Mouse (Mus musculus) limb, embryonic 14.5 days (tissue): ENCODE measurements around the gene Sept7. TPM values are rescaled to one million over a fixed set of nuclear protein-coding genes. Genes with fewer than 3 reads are reported as not detected.

ENCODE experiments used
- ATAC-seq: fragments of 200-750 bp; cut with Nextera tagmentation; 2 replicates; pipeline ENCODE4 v1.8.0; 2017; ENCODE audit warnings: low read depth, moderate number of reproducible peaks, moderate TSS enrichment; ENCODE audit not compliant: low FRiP score
- DNase-seq: peaks from one replicate; pipeline ENCODE4 v3.0.0-alpha.2; 2015; ENCODE audit warnings: low spot score
- H3K27ac ChIP-seq: fragments of 300-500 bp; sonication (generic); replicated peaks from 2 replicates; pipeline ENCODE4 v1.5.1; 2014; ENCODE audit warnings: low read depth, mild to moderate bottlenecking, low read length, moderate library complexity, mixed read lengths
- H3K27me3 ChIP-seq: fragments of 300-500 bp; sonication (generic); 2 replicates; pipeline ENCODE4 v1.6.1; 2014; ENCODE audit warnings: low read length, mixed read lengths; ENCODE audit not compliant: control insufficient read depth, insufficient read depth
- H3K36me3 ChIP-seq: fragments of 300-500 bp; sonication (generic); 2 replicates; pipeline ENCODE4 v1.6.1; 2014; ENCODE audit warnings: mild to moderate bottlenecking, low read length, moderate library complexity, mixed read lengths; ENCODE audit not compliant: control insufficient read depth, insufficient read depth
- H3K4me1 ChIP-seq: fragments of 300-500 bp; sonication (generic); 2 replicates; pipeline ENCODE4 v1.6.1; 2014; ENCODE audit warnings: antibody characterized with exemption, low read length, mixed read lengths; ENCODE audit not compliant: control insufficient read depth, insufficient read depth
- H3K4me2 ChIP-seq: fragments of 300-500 bp; sonication (generic); replicated peaks from 2 replicates; pipeline ENCODE4 v1.6.1; 2014; ENCODE audit warnings: low read depth, mild to moderate bottlenecking, low read length, moderate library complexity; ENCODE audit not compliant: severe bottlenecking
- H3K4me3 ChIP-seq: fragments of 300-500 bp; sonication (generic); replicated peaks from 2 replicates; pipeline ENCODE4 v1.5.1; 2014; ENCODE audit warnings: low read length
- H3K9ac ChIP-seq: fragments of 300-500 bp; sonication (generic); 2 replicates; pipeline ENCODE4 v1.6.1; 2014; ENCODE audit warnings: mild to moderate bottlenecking, low read depth, low read length, moderate library complexity; ENCODE audit not compliant: severe bottlenecking
- H3K9me3 ChIP-seq: fragments of 300-500 bp; sonication (generic); 2 replicates; pipeline ENCODE4 v1.6.1; 2016; ENCODE audit warnings: low read length; ENCODE audit not compliant: control insufficient read depth
- POLR2A ChIP-seq: fragments of 200-500 bp; IDR thresholded peaks from 2 replicates; pipeline ENCODE4 v1.8.0; 2012; ENCODE audit warnings: inconsistent platforms, mild to moderate bottlenecking, moderate library complexity, borderline replicate concordance; ENCODE audit not compliant: insufficient read depth, insufficient read length; ENCODE audit errors: extremely low read depth
- WGBS: fragments of 180-500 bp; shearing (Covaris S2); extraction: QIAGEN DNeasy Blood & Tissue Kit; methylation state at CpG from one replicate; pipeline ENCODE4 v1.1.7; 2014; 5-methylcytosine and 5-hydroxymethylcytosine counted together
- polyA plus RNA-seq, 2 experiments: library from polyadenylated mRNA; depleted of rRNA in 1 of 2; stranded (reverse) in 1 of 2; unstranded in 1 of 2; fragments of >200 nt; fragmentation: Nextera tagmentation in 1 of 2; extraction: Ambion mirVana in 1 of 2; gene quantifications; 2 replicates each; pipeline versions ENCODE4 v1.2.1 to v1.2.3; 2012 to 2014

Gene Sept7
- polyA plus RNA-seq (2012; rRNA removed) (93.2 and 129 TPM in 2 replicates), polyA plus RNA-seq (2014; fragmentation: Nextera tagmentation; extraction: Ambion mirVana) (288 and 295 TPM in 2 replicates)

DNA sequence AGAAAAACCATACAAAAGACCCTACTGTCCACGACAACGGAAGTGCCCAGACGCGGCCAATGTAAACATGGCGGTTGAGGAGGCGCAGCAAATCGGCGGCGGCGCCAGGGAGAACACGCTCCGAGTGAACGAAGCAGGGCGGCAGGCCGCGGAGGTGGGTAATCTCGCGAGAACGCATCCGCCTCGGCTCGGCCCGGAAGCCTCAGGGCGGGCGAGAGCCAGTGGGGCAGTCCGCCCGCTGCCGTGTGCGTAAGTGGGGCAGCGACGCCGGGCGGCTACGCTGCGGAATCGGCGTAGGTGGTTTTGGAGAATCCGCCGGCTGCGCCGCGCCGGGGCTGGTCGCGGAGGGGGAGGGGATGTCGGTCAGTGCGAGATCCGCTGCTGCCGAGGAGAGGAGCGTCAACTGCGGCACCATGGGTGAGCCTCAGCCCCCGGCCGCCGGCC, at the start of gene Sept7:
Gene Sept7 (plus strand): TSS at position 157 of the 444 bp plus-strand sequence.
- H3K9ac ChIP-seq, result peak within 1 kb of the TSS; percentile 99
- peaks cover 16% of the 10 kb centered on the region for H3K4me1 ChIP-seq
- peak; percentile 34; the same call in 1 of the 2 replicates for TF ChIP-seq POLR2A
- peak within 1 kb of the TSS; percentile 74 for H3K4me2 ChIP-seq
- no peaks in the 10 kb centered on the region for H3K9me3 ChIP-seq
- DNase-seq (peak; percentile 98), ATAC-seq (peak; percentile 99)
- no peaks in the 10 kb centered on the region for H3K27me3 ChIP-seq
- peak within 1 kb of the TSS; percentile 99 for H3K4me3 ChIP-seq
- WGBS, result 0% methylated on average over 27 of the region's 54 CpGs
- no peaks in the 10 kb centered on the region; the same call in 1 of the 2 replicates for H3K36me3 ChIP-seq
- peak within 1 kb of the TSS; percentile 99 for H3K27ac ChIP-seq

- no peak overlapping the region for H3K27ac ChIP-seq
- TF ChIP-seq POLR2A, result no peak
- H3K4me2 ChIP-seq, result no peak overlapping the region
- no peak overlapping the region for H3K9ac ChIP-seq
- no peak for ATAC-seq
- no peaks in the 10 kb centered on the region for H3K36me3 ChIP-seq
- no peak overlapping the region for H3K4me3 ChIP-seq
- WGBS, result 70% methylated on average over 8 of the region's 8 CpGs
- H3K4me1 ChIP-seq, result peaks cover 5% of the 10 kb centered on the region; the same call in 1 of the 2 replicates
- no peaks in the 10 kb centered on the region for H3K9me3 ChIP-seq
- DNase-seq, result no peak
- H3K27me3 ChIP-seq, result no peaks in the 10 kb centered on the region
Observed at GRCm38 (mm10) chr9:25208087-25208803, 44.0 kb upstream of the Sept7 start.

GRCm38 (mm10) chr9:25212309-25213163, 39.7 kb upstream of the Sept7 start:
- WGBS, result 65% methylated on average over 9 of the region's 9 CpGs
- Histone ChIP-seq H3K27me3 (no peaks in the 10 kb centered on the region), H3K4me2 (no peak overlapping the region), H3K9ac (no peak overlapping the region), H3K27ac (no peak overlapping the region; the same call in 1 of the 2 replicates), H3K36me3 (no peaks in the 10 kb centered on the region), H3K4me1 (peaks cover 5% of the 10 kb centered on the region; the same call in 1 of the 2 replicates), H3K9me3 (no peaks in the 10 kb centered on the region), H3K4me3 (no peak overlapping the region)
- peak; percentile 68 for DNase-seq
- no peak for TF ChIP-seq POLR2A
- ATAC-seq, result peak; percentile 87

- Histone ChIP-seq H3K27me3 (no peaks in the 10 kb centered on the region), H3K9me3 (no peaks in the 10 kb centered on the region), H3K27ac (no peak overlapping the region), H3K36me3 (no peaks in the 10 kb centered on the region), H3K4me2 (no peak overlapping the region), H3K4me1 (peaks cover 5% of the 10 kb centered on the region; the same call in 1 of the 2 replicates), H3K9ac (no peak overlapping the region), H3K4me3 (no peak overlapping the region)
- no peak for TF ChIP-seq POLR2A
- DNase-seq (no peak), ATAC-seq (peak; percentile 26; the same call in 1 of the 2 replicates)
Observed at GRCm38 (mm10) chr9:25213164-25213557, 39.1 kb upstream of the Sept7 start.

DNA sequence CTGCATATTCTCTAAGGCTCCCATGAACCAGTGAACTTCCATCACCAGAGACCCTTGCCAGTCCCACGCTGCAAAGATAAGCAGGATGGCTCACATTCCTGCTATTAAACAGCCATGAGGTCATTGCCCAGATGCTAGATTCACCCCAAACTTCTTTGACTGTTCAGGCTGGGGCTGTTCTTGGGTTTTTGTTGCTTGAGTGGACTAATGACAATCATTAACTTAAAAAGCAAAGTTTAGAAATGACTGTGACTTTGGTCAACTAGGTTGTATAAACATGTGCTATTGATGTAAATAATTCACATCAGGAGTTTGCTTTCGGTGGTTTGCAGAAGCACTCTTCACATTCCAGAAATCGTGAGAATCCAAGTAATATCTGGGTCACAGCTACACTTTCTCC, 36.8 kb upstream of the Sept7 start:
- no peak for TF ChIP-seq POLR2A
- H3K4me2 ChIP-seq, result no peak overlapping the region
- DNase-seq (no peak), ATAC-seq (no peak)
- no peak overlapping the region for H3K9ac ChIP-seq
- no peak overlapping the region for H3K4me3 ChIP-seq
- no peak overlapping the region for H3K27ac ChIP-seq
- no peaks in the 10 kb centered on the region for H3K27me3 ChIP-seq
- no peaks in the 10 kb centered on the region for H3K36me3 ChIP-seq
- 54% methylated on average over 3 of the region's 3 CpGs for WGBS
- H3K4me1 ChIP-seq, result peaks cover 5% of the 10 kb centered on the region; the same call in 1 of the 2 replicates
- no peaks in the 10 kb centered on the region for H3K9me3 ChIP-seq
